8 mouse cellular contexts compared by ENCODE assay signal in the genomic region with DNA sequence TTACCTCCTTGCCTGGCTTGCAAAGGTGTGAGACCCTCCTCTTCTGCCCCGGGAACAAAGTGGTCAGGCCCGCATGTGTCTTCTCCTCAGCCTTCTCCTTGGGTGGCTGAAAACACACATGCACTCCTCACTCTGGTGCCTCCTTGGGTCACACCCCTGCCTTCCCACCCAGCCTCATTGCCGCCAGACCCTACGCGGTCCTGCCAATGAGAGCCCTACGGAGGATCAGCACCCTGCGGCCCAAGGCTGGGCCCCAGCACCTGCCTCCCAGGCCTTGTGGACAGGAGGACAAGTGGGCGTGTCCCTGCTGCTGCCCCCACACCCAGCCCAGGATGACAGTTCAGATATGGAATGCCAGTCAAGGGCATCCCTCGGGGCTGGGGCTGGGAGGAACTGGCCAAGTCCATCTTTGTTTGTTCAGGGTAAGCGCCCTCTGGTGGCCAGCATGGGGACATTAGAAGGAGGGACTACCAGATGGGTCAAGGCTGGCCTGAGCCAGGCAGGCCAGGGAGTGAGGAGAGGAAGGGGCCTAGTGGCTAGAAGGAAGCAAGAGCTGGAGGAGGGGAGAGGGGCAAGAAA. TPM values are rescaled to one million over a fixed set of nuclear protein-coding genes. Genes with fewer than 3 reads are reported as not detected.
DNase-seq lines count a peak whose midpoint lies in the region; ATAC-seq and TF ChIP-seq lines count a peak whose summit lies in the region.

No protein-coding gene starts in this region.

- peaks cover 61% of the 10 kb centered on the region for H3K36me3 ChIP-seq in forebrain, postnatal 0 days (ENCODE audit: insufficient read depth)
- H3K36me3 ChIP-seq in lung, embryonic 14.5 days (ENCODE audit: insufficient read depth): peaks cover 72% of the 10 kb centered on the region

- WGBS in forebrain, postnatal 0 days: 74% methylated on average over 10 of the region's 10 CpGs
- WGBS in lung, embryonic 14.5 days: 76% methylated on average over 10 of the region's 10 CpGs
- WGBS in olfactory bulb, adult 2 months: 74% methylated on average over 10 of the region's 10 CpGs

- peak; percentile 86 for TF ChIP-seq CTCF in forebrain, postnatal 0 days (IDR thresholded peaks at IDR 0.05; ENCODE audit: low read depth)
- TF ChIP-seq CTCF in lung, embryonic 14.5 days (IDR thresholded peaks at IDR 0.05; ENCODE audit: low read depth): peak; percentile 83
- TF ChIP-seq CTCF in olfactory bulb, adult 2 months (IDR thresholded peaks at IDR 0.05; ENCODE audit: insufficient read depth, low read depth, low read length): peak; percentile 80

- no peaks in the 10 kb centered on the region for H3K9me3 ChIP-seq in forebrain, postnatal 0 days (ENCODE audit: low read length)
- H3K9me3 ChIP-seq in lung, embryonic 14.5 days (ENCODE audit: low read depth, low read length): no peaks in the 10 kb centered on the region

- H3K4me1 ChIP-seq in forebrain, postnatal 0 days (ENCODE audit: insufficient read depth): no peaks in the 10 kb centered on the region
- no peaks in the 10 kb centered on the region for H3K4me1 ChIP-seq in lung, embryonic 14.5 days (ENCODE audit: insufficient read depth)
- H3K4me1 ChIP-seq in olfactory bulb, adult 2 months (ENCODE audit: control insufficient read depth, insufficient read depth, low read length): peaks cover 3% of the 10 kb centered on the region; the same call in 1 of the 2 replicates

- TF ChIP-seq POLR2A in olfactory bulb, adult 2 months (IDR thresholded peaks at IDR 0.05; ENCODE audit: insufficient read depth, low read depth, low read length): no peak

- ATAC-seq in forebrain, postnatal 0 days: peak; percentile 71
- ATAC-seq in lung, embryonic 14.5 days (ENCODE audit: insufficient read depth): peak; percentile 61; the same call in 1 of the 2 replicates

- no peak overlapping the region for H3K4me3 ChIP-seq in forebrain, postnatal 0 days (ENCODE audit: low read depth, low read length)
- no peak overlapping the region for H3K4me3 ChIP-seq in lung, embryonic 14.5 days (ENCODE audit: low read depth, low read length)
- no peak overlapping the region for H3K4me3 ChIP-seq in olfactory bulb, adult 2 months (ENCODE audit: insufficient read depth, low read depth, low read length)

- DNase-seq in thymus, postnatal 4 days: peak; percentile 64
- DNase-seq in thymus, adult 18-20 months: no peak
- peak; percentile 64 for DNase-seq in cerebellum, adult 8-10 months
- peak; percentile 62 for DNase-seq in forebrain, postnatal 0 days
- peak; percentile 68 for DNase-seq in induced T-regulatory cell, adult 2 months (ENCODE audit: low read depth)
- DNase-seq in lung, embryonic 14.5 days: peak; percentile 77
- DNase-seq in yolk sac, embryonic 10.5 days (ENCODE audit: low spot score): no peak

- H3K4me2 ChIP-seq in forebrain, postnatal 0 days (ENCODE audit: low read depth): no peak overlapping the region
- no peak overlapping the region for H3K4me2 ChIP-seq in lung, embryonic 14.5 days

- H3K27me3 ChIP-seq in forebrain, postnatal 0 days (ENCODE audit: insufficient read depth, low read length): no peaks in the 10 kb centered on the region
- no peaks in the 10 kb centered on the region for H3K27me3 ChIP-seq in lung, embryonic 14.5 days (ENCODE audit: insufficient read depth, low read length)

- H3K9ac ChIP-seq in forebrain, postnatal 0 days: no peak overlapping the region
- no peak overlapping the region for H3K9ac ChIP-seq in lung, embryonic 14.5 days

- no peak overlapping the region for H3K27ac ChIP-seq in forebrain, postnatal 0 days (ENCODE audit: low read depth, low read length)
- H3K27ac ChIP-seq in lung, embryonic 14.5 days (ENCODE audit: low read depth): no peak overlapping the region
- H3K27ac ChIP-seq in olfactory bulb, adult 2 months (ENCODE audit: insufficient read depth, low read depth, low read length): no peak overlapping the region

RNA-seq across cellular contexts. Expression of gene Atp8b3, which starts 9.6 kb away (rescaled TPM):
- total RNA-seq in forebrain, postnatal 0 days (2014; rRNA removed): 0.05 and 0.38 TPM in 2 replicates
- 0.16 and 0.46 TPM in 2 replicates for polyA plus RNA-seq in forebrain, postnatal 0 days (2015; fragmentation: Nextera tagmentation; extraction: Ambion mirVana)
- polyA plus RNA-seq in lung, embryonic 14.5 days (2014; fragmentation: Nextera tagmentation; extraction: Ambion mirVana): 0.09 and 0.14 TPM in 2 replicates
- not detected in 2 replicates for polyA plus RNA-seq in olfactory bulb, adult 2 months (2012; ENCODE audit: insufficient read depth, insufficient read length, low replicate concordance, missing spikeins)

RNA-seq across cellular contexts. Expression of gene Rexo1, which starts 12.8 kb away (rescaled TPM):
- total RNA-seq in forebrain, postnatal 0 days (2014; rRNA removed): 40.3 and 41.9 TPM in 2 replicates
- 27.9 and 30.5 TPM in 2 replicates for polyA plus RNA-seq in forebrain, postnatal 0 days (2015; fragmentation: Nextera tagmentation; extraction: Ambion mirVana)
- 27.8 and 34.5 TPM in 2 replicates for polyA plus RNA-seq in lung, embryonic 14.5 days (2014; fragmentation: Nextera tagmentation; extraction: Ambion mirVana)
- not detected in 2 replicates for polyA plus RNA-seq in olfactory bulb, adult 2 months (2012; ENCODE audit: insufficient read depth, insufficient read length, low replicate concordance, missing spikeins)

RNA-seq across cellular contexts. Expression of gene Klf16, which starts 28.6 kb away (rescaled TPM):
- 17.9 and 18.7 TPM in 2 replicates for total RNA-seq in forebrain, postnatal 0 days (2014; rRNA removed)
- polyA plus RNA-seq in forebrain, postnatal 0 days (2015; fragmentation: Nextera tagmentation; extraction: Ambion mirVana): 13.3 and 14.1 TPM in 2 replicates
- polyA plus RNA-seq in lung, embryonic 14.5 days (2014; fragmentation: Nextera tagmentation; extraction: Ambion mirVana): 9.5 and 11.8 TPM in 2 replicates
- polyA plus RNA-seq in olfactory bulb, adult 2 months (2012; ENCODE audit: insufficient read depth, insufficient read length, low replicate concordance, missing spikeins): not detected in 2 replicates

RNA-seq across cellular contexts. Expression of gene Abhd17a, which starts 41.6 kb away (rescaled TPM):
- total RNA-seq in forebrain, postnatal 0 days (2014; rRNA removed): 156 and 201 TPM in 2 replicates
- 154 and 155 TPM in 2 replicates for polyA plus RNA-seq in forebrain, postnatal 0 days (2015; fragmentation: Nextera tagmentation; extraction: Ambion mirVana)
- 151 and 153 TPM in 2 replicates for polyA plus RNA-seq in lung, embryonic 14.5 days (2014; fragmentation: Nextera tagmentation; extraction: Ambion mirVana)
- polyA plus RNA-seq in olfactory bulb, adult 2 months (2012; ENCODE audit: insufficient read depth, insufficient read length, low replicate concordance, missing spikeins): not detected in 2 replicates

RNA-seq across cellular contexts. Expression of gene Onecut3, which starts 53.9 kb away (rescaled TPM):
- total RNA-seq in forebrain, postnatal 0 days (2014; rRNA removed): 0.62 and 1.9 TPM in 2 replicates
- 0.03 and 0.18 TPM in 2 replicates for polyA plus RNA-seq in forebrain, postnatal 0 days (2015; fragmentation: Nextera tagmentation; extraction: Ambion mirVana)
- not detected in 2 replicates for polyA plus RNA-seq in lung, embryonic 14.5 days (2014; fragmentation: Nextera tagmentation; extraction: Ambion mirVana)
- not detected in 2 replicates for polyA plus RNA-seq in olfactory bulb, adult 2 months (2012; ENCODE audit: insufficient read depth, insufficient read length, low replicate concordance, missing spikeins)

Comparison
In these comparisons a context has a peak if more than half of its experiments do, and no peak if none do; other contexts are left out.
1. DNase-seq: peak in thymus, postnatal 4 days (single experiment), cerebellum, adult 8-10 months (single experiment), forebrain, postnatal 0 days (single experiment), induced T-regulatory cell, adult 2 months (single experiment) and lung, embryonic 14.5 days (single experiment); none in thymus, adult 18-20 months (0 of 2) and yolk sac, embryonic 10.5 days (single experiment).
2. Peak in every context shown above with its lines, with median percentiles within 50 percentile points of each other: CTCF ChIP-seq.